Mouse (Mus musculus): ENCODE measurements around the gene Acox3.

DNA sequence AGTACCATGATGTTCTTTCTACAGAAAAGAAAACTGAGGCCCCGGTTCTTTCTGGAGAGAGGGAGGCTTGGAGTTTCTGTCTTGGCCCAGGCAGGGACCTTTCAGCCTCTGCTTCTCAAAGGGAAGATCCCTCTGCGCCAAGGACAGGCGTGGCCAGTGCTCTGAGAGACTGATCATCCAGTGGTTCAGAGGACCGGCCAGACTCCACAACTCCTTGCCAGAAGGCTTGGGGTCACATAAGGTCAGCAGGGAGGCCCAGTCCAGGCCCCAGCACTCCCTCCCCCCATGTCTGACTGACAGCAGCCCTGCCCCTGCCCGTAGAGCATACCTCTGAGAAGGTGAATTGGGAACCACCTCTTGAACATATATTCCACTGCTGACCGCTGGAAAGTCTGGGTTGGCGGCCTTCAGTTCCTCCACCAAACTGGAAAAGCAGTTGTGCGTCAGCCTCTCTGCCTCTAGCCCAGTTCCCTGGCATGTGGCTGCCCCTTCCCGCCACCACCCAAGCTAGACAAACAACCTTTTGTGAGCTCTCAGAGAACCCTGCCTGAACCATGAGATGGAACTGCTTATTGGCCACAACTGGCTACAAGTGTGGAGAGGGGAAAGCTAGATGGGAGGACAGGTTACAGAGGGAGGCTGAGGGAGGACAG lies 71.0 kb downstream of the Acox3 start:
- TF ChIP-seq EP300 (optimal IDR thresholded peaks at IDR 0.05): no peak
- TF ChIP-seq CTCF (IDR thresholded peaks at IDR 0.05; ENCODE audit: low read depth): no peak
